Mouse (Mus musculus) embryonic facial prominence, embryonic 14.5 days (tissue): Measurements from ENCODE around the gene Svs1. TPM values are rescaled to one million over a fixed set of nuclear protein-coding genes. Genes with fewer than 3 reads are reported as not detected.

Source experiments
- ATAC-seq: fragments of 200-750 bp; cut with Nextera tagmentation; 2 replicates; pipeline ENCODE4 v1.8.0; 2017; ENCODE audit warnings: low read depth, moderate number of reproducible peaks, moderate TSS enrichment
- DNase-seq: peaks from one replicate; pipeline ENCODE4 v3.0.0-alpha.2; 2015; ENCODE audit warnings: low spot score
- H3K27ac ChIP-seq: fragments of 300-500 bp; sonication (generic); replicated peaks from 2 replicates; pipeline ENCODE4 v1.5.1; 2014; ENCODE audit warnings: low read depth, mild to moderate bottlenecking, low read length, moderate library complexity
- H3K27me3 ChIP-seq: fragments of 300-500 bp; sonication (generic); replicated peaks from 2 replicates; pipeline ENCODE4 v1.6.1; 2014; ENCODE audit warnings: low read length; ENCODE audit not compliant: control insufficient read depth, insufficient read depth
- H3K36me3 ChIP-seq: fragments of 300-500 bp; sonication (generic); 2 replicates; pipeline ENCODE4 v1.6.1; 2014; ENCODE audit warnings: low read length, mixed read lengths; ENCODE audit not compliant: control insufficient read depth, insufficient read depth
- H3K4me1 ChIP-seq: fragments of 300-500 bp; sonication (generic); 2 replicates; pipeline ENCODE4 v1.6.1; 2014; ENCODE audit warnings: antibody characterized with exemption, low read length; ENCODE audit not compliant: control insufficient read depth, insufficient read depth
- H3K4me2 ChIP-seq: fragments of 300-500 bp; sonication (generic); 2 replicates; pipeline ENCODE4 v1.6.1; 2014; ENCODE audit warnings: low read depth, mild to moderate bottlenecking, low read length, moderate library complexity, mixed read lengths
- H3K4me3 ChIP-seq: fragments of 300-500 bp; sonication (generic); 2 replicates; pipeline ENCODE4 v1.5.1; 2014; ENCODE audit warnings: low read depth, mild to moderate bottlenecking, low read length
- H3K9ac ChIP-seq: fragments of 300-500 bp; sonication (generic); 2 replicates; pipeline ENCODE4 v1.6.1; 2014; ENCODE audit warnings: low read depth, mild to moderate bottlenecking, low read length, moderate library complexity, mixed read lengths
- H3K9me3 ChIP-seq: fragments of 300-500 bp; sonication (generic); 2 replicates; pipeline ENCODE4 v1.6.1; 2016; ENCODE audit warnings: low read length; ENCODE audit not compliant: control insufficient read depth
- WGBS: fragments of 180-500 bp; shearing (Covaris S2); extraction: QIAGEN DNeasy Blood & Tissue Kit; methylation state at CpG from one replicate; pipeline ENCODE4 v1.1.7; 2014; 5-methylcytosine and 5-hydroxymethylcytosine counted together
- polyA plus RNA-seq: library from polyadenylated mRNA; unstranded; fragments of >200 nt; fragmentation: Nextera tagmentation; extraction: Ambion mirVana; gene quantifications from 2 replicates; pipeline ENCODE4 v1.2.1, GENCODE M21; 2014

Gene Svs1
- polyA plus RNA-seq, 1 experiment from 2014 or later: not detected

DNA sequence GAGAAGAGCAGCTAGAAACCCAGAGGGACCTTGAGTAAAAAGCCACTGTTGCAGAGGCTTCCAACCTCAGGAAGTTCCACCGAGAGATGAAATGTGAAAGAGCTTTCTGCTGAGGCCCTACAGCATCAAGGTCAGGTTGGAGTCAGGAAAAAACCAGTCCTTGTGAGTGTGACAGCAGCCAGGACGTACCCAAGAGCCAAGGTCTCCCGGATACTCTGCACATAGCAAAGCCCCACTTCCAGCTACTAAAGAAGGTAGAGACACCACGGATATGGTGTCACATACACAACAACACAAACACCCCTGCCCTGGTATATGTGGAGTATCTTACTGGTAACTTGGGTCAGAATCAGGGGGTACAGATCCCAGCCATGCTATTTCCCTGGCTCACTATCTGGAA lies 12.1 kb downstream of the Svs1 start:
- Histone ChIP-seq H3K36me3 (no peaks in the 10 kb centered on the region), H3K27me3 (no peaks in the 10 kb centered on the region), H3K9me3 (no peaks in the 10 kb centered on the region), H3K27ac (no peak overlapping the region), H3K4me2 (no peak overlapping the region), H3K4me1 (no peaks in the 10 kb centered on the region), H3K4me3 (no peak overlapping the region), H3K9ac (no peak overlapping the region)
- 88% methylated on average over 4 of the region's 4 CpGs for WGBS
- no peak for DNase-seq
- no peak for ATAC-seq

GRCm38 (mm10) chr6:49003381-49003780 lies 16.7 kb downstream of the Svs1 start:
- 39% methylated on average over 4 of the region's 4 CpGs for WGBS
- no peak overlapping the region for H3K27ac ChIP-seq
- no peaks in the 10 kb centered on the region for H3K9me3 ChIP-seq
- no peaks in the 10 kb centered on the region for H3K36me3 ChIP-seq
- ATAC-seq: no peak
- peak; percentile 19 for DNase-seq
- H3K27me3 ChIP-seq: no peaks in the 10 kb centered on the region
- no peak overlapping the region for H3K9ac ChIP-seq
- no peak overlapping the region for H3K4me2 ChIP-seq
- H3K4me1 ChIP-seq: peaks cover under 1% of the 10 kb centered on the region; the same call in 1 of the 2 replicates
- H3K4me3 ChIP-seq: no peak overlapping the region

DNA sequence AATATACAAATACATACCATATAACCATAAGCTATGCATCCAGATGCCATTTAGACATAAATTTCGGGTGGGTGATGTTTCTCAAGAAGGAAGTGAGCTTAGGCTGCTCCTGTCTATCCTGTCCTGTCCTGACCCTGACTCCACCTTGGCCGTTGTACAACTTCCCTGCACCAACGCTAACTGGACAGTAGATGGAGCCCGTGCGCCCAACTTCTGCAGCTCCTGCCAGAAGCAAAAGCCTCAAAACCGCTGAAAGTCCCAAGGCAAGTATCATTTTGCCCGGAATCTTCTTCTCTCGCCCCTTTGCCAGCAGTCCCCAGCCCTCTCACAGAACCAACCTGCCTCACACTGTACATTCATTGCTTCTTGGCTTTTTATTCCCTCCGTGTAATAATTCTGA lies 21.3 kb downstream of the Svs1 start:
- Histone ChIP-seq H3K27me3 (no peaks in the 10 kb centered on the region), H3K27ac (no peak overlapping the region), H3K9me3 (no peaks in the 10 kb centered on the region), H3K4me2 (peak overlapping the region; percentile 48), H3K4me3 (peak overlapping the region; percentile 27), H3K4me1 (peaks cover 8% of the 10 kb centered on the region; the same call in 1 of the 2 replicates), H3K9ac (0 out of 2 replicates have a peak overlapping the region, but pooled peaks have one; percentile 36), H3K36me3 (no peaks in the 10 kb centered on the region)
- peak; percentile 84 for DNase-seq
- WGBS: 2% methylated on average over 9 of the region's 9 CpGs
- no peak for ATAC-seq

DNA sequence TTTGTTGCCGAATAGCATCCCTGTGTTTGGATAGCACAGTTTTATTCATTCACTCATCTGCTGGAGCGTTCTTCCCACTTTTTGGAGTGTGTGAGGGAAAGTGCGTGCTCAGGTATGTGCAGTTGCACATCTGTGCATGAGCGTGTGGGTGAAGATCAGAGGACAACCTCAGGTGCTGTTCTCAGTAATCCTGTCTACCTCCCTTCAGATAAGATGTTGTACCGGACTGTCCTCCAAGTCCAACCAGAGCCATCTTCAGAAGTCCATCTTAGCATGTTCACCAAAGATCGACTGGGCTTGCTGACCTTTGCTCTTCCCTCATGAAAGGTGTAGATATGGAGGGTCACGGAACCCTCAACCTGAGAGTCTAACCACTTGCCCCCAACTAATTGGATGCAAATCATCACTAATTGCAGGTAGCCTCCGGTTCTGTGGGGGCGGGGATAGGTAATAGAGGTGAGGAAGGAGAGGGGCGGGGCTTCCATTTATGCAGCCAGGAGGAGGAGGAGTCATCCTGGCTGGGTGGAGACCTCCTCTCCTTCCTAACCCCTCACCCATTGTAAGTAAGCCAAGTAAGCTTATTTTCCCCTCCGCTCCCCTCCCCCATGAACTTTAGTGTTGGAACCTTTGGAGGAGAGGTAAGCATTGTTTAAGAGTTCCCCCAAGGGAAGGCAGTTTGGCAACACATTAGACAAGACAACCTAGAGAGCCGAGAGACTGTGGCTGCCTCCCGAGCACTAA lies 21.9 kb downstream of the Svs1 start:
- H3K9ac ChIP-seq: 0 out of 2 replicates have a peak overlapping the region, but pooled peaks have one; percentile 36
- H3K4me1 ChIP-seq: peaks cover 8% of the 10 kb centered on the region; the same call in 1 of the 2 replicates
- WGBS: 18% methylated on average over 13 of the region's 13 CpGs
- ATAC-seq: peak; percentile 9; the same call in 1 of the 2 replicates
- H3K27ac ChIP-seq: no peak overlapping the region
- no peaks in the 10 kb centered on the region for H3K9me3 ChIP-seq
- DNase-seq: peak; percentile 63
- peak overlapping the region; percentile 48 for H3K4me2 ChIP-seq
- peak overlapping the region; percentile 27 for H3K4me3 ChIP-seq
- H3K27me3 ChIP-seq: no peaks in the 10 kb centered on the region
- H3K36me3 ChIP-seq: no peaks in the 10 kb centered on the region

- WGBS: 35% methylated on average over 7 of the region's 7 CpGs
- Histone ChIP-seq H3K9me3 (no peaks in the 10 kb centered on the region), H3K36me3 (no peaks in the 10 kb centered on the region), H3K4me1 (peaks cover 8% of the 10 kb centered on the region; the same call in 1 of the 2 replicates), H3K27ac (no peak overlapping the region), H3K27me3 (no peaks in the 10 kb centered on the region), H3K9ac (no peak overlapping the region), H3K4me2 (peak overlapping the region; percentile 48), H3K4me3 (0 out of 2 replicates have a peak overlapping the region, but pooled peaks have one; percentile 27)
- no peak for DNase-seq
- ATAC-seq: 0 out of 2 replicates have a peak, but pooled peaks have one; percentile 44
These were observed 22.5 kb downstream of the Svs1 start for GRCm38 (mm10) chr6:49009161-49009555.

- H3K27me3 ChIP-seq: no peaks in the 10 kb centered on the region
- no peak for ATAC-seq
- H3K9me3 ChIP-seq: no peaks in the 10 kb centered on the region
- no peak overlapping the region for H3K27ac ChIP-seq
- no peak overlapping the region for H3K9ac ChIP-seq
- no peak overlapping the region for H3K4me3 ChIP-seq
- no peak for DNase-seq
- no peaks in the 10 kb centered on the region for H3K36me3 ChIP-seq
- no peak overlapping the region for H3K4me2 ChIP-seq
- H3K4me1 ChIP-seq: peaks cover 8% of the 10 kb centered on the region; the same call in 1 of the 2 replicates
- 87% methylated on average over 1 of the region's 1 CpGs for WGBS
These were observed 23.0 kb downstream of the Svs1 start for GRCm38 (mm10) chr6:49009665-49010064.

GRCm38 (mm10) chr6:49011191-49011590 lies 24.5 kb downstream of the Svs1 start:
- ATAC-seq (no peak), DNase-seq (no peak)
- H3K4me1 ChIP-seq: peaks cover 8% of the 10 kb centered on the region; the same call in 1 of the 2 replicates
- no peaks in the 10 kb centered on the region for H3K36me3 ChIP-seq
- H3K27me3 ChIP-seq: no peaks in the 10 kb centered on the region
- H3K27ac ChIP-seq: no peak overlapping the region
- H3K9ac ChIP-seq: no peak overlapping the region
- 77% methylated on average over 5 of the region's 5 CpGs for WGBS
- no peak overlapping the region for H3K4me3 ChIP-seq
- H3K9me3 ChIP-seq: no peaks in the 10 kb centered on the region
- H3K4me2 ChIP-seq: no peak overlapping the region

GRCm38 (mm10) chr6:49013023-49013422 lies 26.4 kb downstream of the Svs1 start:
- DNase-seq (no peak), ATAC-seq (no peak)
- Histone ChIP-seq H3K9me3 (no peaks in the 10 kb centered on the region), H3K27ac (no peak overlapping the region), H3K27me3 (no peaks in the 10 kb centered on the region), H3K36me3 (no peaks in the 10 kb centered on the region), H3K9ac (no peak overlapping the region), H3K4me3 (no peak overlapping the region), H3K4me2 (no peak overlapping the region), H3K4me1 (peaks cover 8% of the 10 kb centered on the region; the same call in 1 of the 2 replicates)
- 64% methylated on average over 4 of the region's 4 CpGs for WGBS
